Mouse (Mus musculus): ENCODE data around the gene Bcl2l1.

Bcl2l1 gene

GRCm38 (mm10) chr2:152824438-152825167, 6.9 kb downstream of the Bcl2l1 start:
- no peak for DNase-seq (ENCODE audit: low spot score in 2 of 2)

- no peak for DNase-seq (ENCODE audit: low spot score in 2 of 2)
Observed at GRCm38 (mm10) chr2:152823770-152824169, 7.8 kb downstream of the Bcl2l1 start.

GRCm38 (mm10) chr2:152821566-152821965, 10.0 kb downstream of the Bcl2l1 start:
- DNase-seq (ENCODE audit: low spot score in 2 of 2), result no peak

GRCm38 (mm10) chr2:152821023-152821422, 10.5 kb downstream of the Bcl2l1 start:
- no peak for DNase-seq (ENCODE audit: low spot score in 2 of 2)

GRCm38 (mm10) chr2:152820369-152820768, 11.2 kb downstream of the Bcl2l1 start:
- no peak for DNase-seq (ENCODE audit: low spot score in 2 of 2)

- no peak for DNase-seq (ENCODE audit: low spot score in 2 of 2)
Observed at GRCm38 (mm10) chr2:152819926-152820325, 11.6 kb downstream of the Bcl2l1 start.

- no peak for DNase-seq (ENCODE audit: low spot score in 2 of 2)
Observed at GRCm38 (mm10) chr2:152819097-152819624, 12.4 kb downstream of the Bcl2l1 start.

GRCm38 (mm10) chr2:152818679-152819078, 12.8 kb downstream of the Bcl2l1 start:
- DNase-seq (ENCODE audit: low spot score in 2 of 2), result no peak

- DNase-seq (ENCODE audit: low spot score in 2 of 2), result no peak
Observed at GRCm38 (mm10) chr2:152817596-152818291, 13.8 kb downstream of the Bcl2l1 start.

- DNase-seq (ENCODE audit: low spot score in 2 of 2), result no peak
Observed at GRCm38 (mm10) chr2:152816657-152817348, 14.7 kb downstream of the Bcl2l1 start.

GRCm38 (mm10) chr2:152815879-152816656, 15.5 kb downstream of the Bcl2l1 start:
- no peak for DNase-seq (ENCODE audit: low spot score in 2 of 2)

- no peak for DNase-seq (ENCODE audit: low spot score in 2 of 2)
Observed at GRCm38 (mm10) chr2:152814213-152814874, 17.2 kb downstream of the Bcl2l1 start.

- no peak for DNase-seq (ENCODE audit: low spot score in 2 of 2)
Observed at GRCm38 (mm10) chr2:152813232-152813631, 18.3 kb downstream of the Bcl2l1 start.

- no peak for DNase-seq (ENCODE audit: low spot score in 2 of 2)
Observed at GRCm38 (mm10) chr2:152811336-152812165, 20.0 kb downstream of the Bcl2l1 start.

- DNase-seq (ENCODE audit: low spot score in 2 of 2), result no peak
Observed at GRCm38 (mm10) chr2:152810158-152810941, 21.2 kb downstream of the Bcl2l1 start.

- no peak for DNase-seq (ENCODE audit: low spot score in 2 of 2)
Observed at GRCm38 (mm10) chr2:152808178-152808577, 23.4 kb downstream of the Bcl2l1 start.

GRCm38 (mm10) chr2:152806037-152806436, 25.5 kb downstream of the Bcl2l1 start:
- DNase-seq (ENCODE audit: low spot score in 2 of 2), result no peak

- DNase-seq (ENCODE audit: low spot score in 2 of 2), result no peak
Observed at GRCm38 (mm10) chr2:152805111-152805490, 26.4 kb downstream of the Bcl2l1 start.

GRCm38 (mm10) chr2:152804408-152805110, 27.0 kb downstream of the Bcl2l1 start:
- no peak for DNase-seq (ENCODE audit: low spot score in 2 of 2)
